Mouse (Mus musculus): Measurements from ENCODE around the gene Txndc16. TPM values are rescaled to one million over a fixed set of nuclear protein-coding genes. Genes with fewer than 3 reads are reported as not detected.

Txndc16 gene
- polyA plus RNA-seq, 1 experiment: 6.0 TPM

GRCm38 (mm10) chr14:45210683-45211082 is 9.4 kb downstream of the Txndc16 start:
- H3K27me3 ChIP-seq (ENCODE audit: control insufficient read depth, insufficient read depth, low read length, poor library complexity, severe bottlenecking): no peaks in the 10 kb centered on the region
- no peak for TF ChIP-seq EP300 (IDR thresholded peaks at IDR 0.05; ENCODE audit: insufficient read depth, low read depth, low read length)
- no peak for TF ChIP-seq CTCF (IDR thresholded peaks at IDR 0.05; ENCODE audit: low read depth, low read length)
- H3K27ac ChIP-seq (ENCODE audit: insufficient read depth, low read length): no peak overlapping the region
- no peaks in the 10 kb centered on the region for H3K4me1 ChIP-seq (ENCODE audit: control insufficient read depth, insufficient read depth, low read length)
- H3K4me3 ChIP-seq (ENCODE audit: low read depth, low read length): no peak overlapping the region
- no peak overlapping the region for H3K9ac ChIP-seq (ENCODE audit: low read depth, poor library complexity, severe bottlenecking)
- no peaks in the 10 kb centered on the region for H3K36me3 ChIP-seq (ENCODE audit: control insufficient read depth, insufficient read depth, low read length, poor library complexity, severe bottlenecking)
- no peaks in the 10 kb centered on the region for H3K9me3 ChIP-seq (replicated peaks; ENCODE audit: control insufficient read depth, insufficient read depth, low read length, poor library complexity, severe bottlenecking)

GRCm38 (mm10) chr14:45200607-45201006 is 19.5 kb downstream of the Txndc16 start:
- H3K4me1 ChIP-seq (ENCODE audit: control insufficient read depth, insufficient read depth, low read length): no peaks in the 10 kb centered on the region
- H3K27ac ChIP-seq (ENCODE audit: insufficient read depth, low read length): no peak overlapping the region
- H3K9ac ChIP-seq (ENCODE audit: low read depth, poor library complexity, severe bottlenecking): no peak overlapping the region
- no peak overlapping the region for H3K4me3 ChIP-seq (ENCODE audit: low read depth, low read length)
- no peaks in the 10 kb centered on the region for H3K9me3 ChIP-seq (replicated peaks; ENCODE audit: control insufficient read depth, insufficient read depth, low read length, poor library complexity, severe bottlenecking)
- no peaks in the 10 kb centered on the region for H3K36me3 ChIP-seq (ENCODE audit: control insufficient read depth, insufficient read depth, low read length, poor library complexity, severe bottlenecking)
- H3K27me3 ChIP-seq (ENCODE audit: control insufficient read depth, insufficient read depth, low read length, poor library complexity, severe bottlenecking): no peaks in the 10 kb centered on the region
- TF ChIP-seq POLR2A (IDR thresholded peaks at IDR 0.05; ENCODE audit: insufficient read depth, low read length): no peak
- TF ChIP-seq EP300 (IDR thresholded peaks at IDR 0.05; ENCODE audit: insufficient read depth, low read depth, low read length): no peak
- TF ChIP-seq CTCF (IDR thresholded peaks at IDR 0.05; ENCODE audit: low read depth, low read length): no peak

DNA sequence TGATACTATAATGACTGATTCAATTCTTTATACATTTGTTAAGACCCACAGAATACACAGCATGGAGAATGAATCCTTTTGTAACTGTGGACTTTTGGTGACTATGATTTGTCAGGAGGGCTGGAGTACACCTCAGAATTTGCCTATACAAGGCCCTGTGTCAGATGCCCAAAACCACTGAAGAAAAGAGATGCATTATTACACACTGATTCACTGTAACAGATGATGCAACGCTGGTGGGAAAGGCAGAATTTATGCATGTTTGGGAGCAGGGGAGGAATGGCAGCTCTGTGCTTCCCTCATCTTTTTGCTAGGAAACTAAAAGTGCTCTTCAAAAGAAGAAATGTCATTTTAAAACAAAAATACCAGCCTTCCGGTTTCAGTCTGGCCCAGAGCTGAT is 29.1 kb downstream of the Txndc16 start:
- no peaks in the 10 kb centered on the region for H3K27me3 ChIP-seq (ENCODE audit: control insufficient read depth, insufficient read depth, low read length, poor library complexity, severe bottlenecking)
- TF ChIP-seq POLR2A (IDR thresholded peaks at IDR 0.05; ENCODE audit: insufficient read depth, low read length) (no peak), CTCF (IDR thresholded peaks at IDR 0.05; ENCODE audit: low read depth, low read length) (no peak), EP300 (IDR thresholded peaks at IDR 0.05; ENCODE audit: insufficient read depth, low read depth, low read length) (no peak)
- no peak overlapping the region for H3K27ac ChIP-seq (ENCODE audit: insufficient read depth, low read length)
- H3K4me3 ChIP-seq (ENCODE audit: low read depth, low read length): no peak overlapping the region
- peaks cover 3% of the 10 kb centered on the region; the same call in 1 of the 2 replicates for H3K9me3 ChIP-seq (replicated peaks; ENCODE audit: control insufficient read depth, insufficient read depth, low read length, poor library complexity, severe bottlenecking)
- H3K36me3 ChIP-seq (ENCODE audit: control insufficient read depth, insufficient read depth, low read length, poor library complexity, severe bottlenecking): no peaks in the 10 kb centered on the region
- H3K9ac ChIP-seq (ENCODE audit: low read depth, poor library complexity, severe bottlenecking): no peak overlapping the region
- H3K4me1 ChIP-seq (ENCODE audit: control insufficient read depth, insufficient read depth, low read length): no peaks in the 10 kb centered on the region

- Histone ChIP-seq H3K27me3 (ENCODE audit: control insufficient read depth, insufficient read depth, low read length, poor library complexity, severe bottlenecking) (no peaks in the 10 kb centered on the region), H3K9ac (ENCODE audit: low read depth, poor library complexity, severe bottlenecking) (no peak overlapping the region), H3K9me3 (replicated peaks; ENCODE audit: control insufficient read depth, insufficient read depth, low read length, poor library complexity, severe bottlenecking) (peaks cover 8% of the 10 kb centered on the region; the same call in 1 of the 2 replicates), H3K36me3 (ENCODE audit: control insufficient read depth, insufficient read depth, low read length, poor library complexity, severe bottlenecking) (no peaks in the 10 kb centered on the region), H3K27ac (ENCODE audit: insufficient read depth, low read length) (no peak overlapping the region), H3K4me1 (ENCODE audit: control insufficient read depth, insufficient read depth, low read length) (no peaks in the 10 kb centered on the region), H3K4me3 (ENCODE audit: low read depth, low read length) (no peak overlapping the region)
- TF ChIP-seq CTCF (IDR thresholded peaks at IDR 0.05; ENCODE audit: low read depth, low read length): no peak
- no peak for TF ChIP-seq POLR2A (IDR thresholded peaks at IDR 0.05; ENCODE audit: insufficient read depth, low read length)
- no peak for TF ChIP-seq EP300 (IDR thresholded peaks at IDR 0.05; ENCODE audit: insufficient read depth, low read depth, low read length)
Measured at GRCm38 (mm10) chr14:45181611-45182010, 38.5 kb downstream of the Txndc16 start.

DNA sequence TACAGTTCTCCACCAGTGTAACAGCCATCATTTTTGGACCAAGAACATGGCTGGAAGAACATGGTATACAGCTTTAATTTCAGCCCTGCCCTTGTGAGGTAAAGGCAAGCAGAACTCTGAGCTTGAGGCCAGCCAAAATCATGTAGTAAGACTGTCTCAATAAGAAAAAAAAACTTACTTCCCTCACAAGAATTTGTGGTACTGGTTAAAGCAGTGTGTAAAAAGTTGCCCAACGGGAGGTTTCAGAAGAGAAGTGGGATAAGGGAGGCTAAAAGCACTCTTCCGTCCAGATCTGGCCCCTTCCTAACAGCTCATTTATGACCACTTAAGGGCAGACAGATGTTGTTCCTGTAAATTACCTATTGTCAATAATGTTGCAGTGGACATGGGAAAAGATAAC is 40.5 kb downstream of the Txndc16 start:
- no peak for TF ChIP-seq CTCF (IDR thresholded peaks at IDR 0.05; ENCODE audit: low read depth, low read length)
- TF ChIP-seq EP300 (IDR thresholded peaks at IDR 0.05; ENCODE audit: insufficient read depth, low read depth, low read length): no peak
- TF ChIP-seq POLR2A (IDR thresholded peaks at IDR 0.05; ENCODE audit: insufficient read depth, low read length): no peak
- Histone ChIP-seq H3K9ac (ENCODE audit: low read depth, poor library complexity, severe bottlenecking) (no peak overlapping the region), H3K9me3 (replicated peaks; ENCODE audit: control insufficient read depth, insufficient read depth, low read length, poor library complexity, severe bottlenecking) (peaks cover under 1% of the 10 kb centered on the region; the same call in 1 of the 2 replicates), H3K4me1 (ENCODE audit: control insufficient read depth, insufficient read depth, low read length) (no peaks in the 10 kb centered on the region), H3K4me3 (ENCODE audit: low read depth, low read length) (no peak overlapping the region), H3K36me3 (ENCODE audit: control insufficient read depth, insufficient read depth, low read length, poor library complexity, severe bottlenecking) (no peaks in the 10 kb centered on the region), H3K27me3 (ENCODE audit: control insufficient read depth, insufficient read depth, low read length, poor library complexity, severe bottlenecking) (no peaks in the 10 kb centered on the region), H3K27ac (ENCODE audit: insufficient read depth, low read length) (no peak overlapping the region)

DNA sequence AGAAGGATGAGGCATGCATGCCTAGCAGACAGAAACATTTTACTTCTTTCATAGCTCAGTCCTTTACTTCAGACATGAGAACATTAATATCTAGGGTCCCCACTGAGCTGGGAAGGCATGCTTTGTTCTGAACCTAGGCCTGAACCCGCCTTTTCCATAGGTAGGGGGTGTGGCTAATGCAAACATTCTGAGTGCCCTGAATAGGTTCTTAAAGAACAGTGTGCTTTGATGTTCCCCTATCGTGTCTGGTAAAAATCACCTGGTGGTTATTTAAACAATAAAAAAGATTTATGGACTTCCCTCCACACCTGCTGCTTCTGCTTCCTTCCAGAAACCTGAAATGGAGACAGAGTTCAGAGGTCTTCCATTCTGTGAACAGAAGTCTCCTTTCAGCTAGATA is 40.9 kb downstream of the Txndc16 start:
- no peak for TF ChIP-seq POLR2A (IDR thresholded peaks at IDR 0.05; ENCODE audit: insufficient read depth, low read length)
- TF ChIP-seq EP300 (IDR thresholded peaks at IDR 0.05; ENCODE audit: insufficient read depth, low read depth, low read length): no peak
- no peak for TF ChIP-seq CTCF (IDR thresholded peaks at IDR 0.05; ENCODE audit: low read depth, low read length)
- Histone ChIP-seq H3K9me3 (replicated peaks; ENCODE audit: control insufficient read depth, insufficient read depth, low read length, poor library complexity, severe bottlenecking) (no peaks in the 10 kb centered on the region; the same call in 1 of the 2 replicates), H3K36me3 (ENCODE audit: control insufficient read depth, insufficient read depth, low read length, poor library complexity, severe bottlenecking) (no peaks in the 10 kb centered on the region), H3K9ac (ENCODE audit: low read depth, poor library complexity, severe bottlenecking) (no peak overlapping the region), H3K27ac (ENCODE audit: insufficient read depth, low read length) (no peak overlapping the region), H3K4me1 (ENCODE audit: control insufficient read depth, insufficient read depth, low read length) (no peaks in the 10 kb centered on the region), H3K4me3 (ENCODE audit: low read depth, low read length) (no peak overlapping the region), H3K27me3 (ENCODE audit: control insufficient read depth, insufficient read depth, low read length, poor library complexity, severe bottlenecking) (no peaks in the 10 kb centered on the region)

Measured in ES-Bruce4 (cell line).